Mouse (Mus musculus): ENCODE measurements around the gene Tmem131. TPM values are rescaled to one million over a fixed set of nuclear protein-coding genes. Genes with fewer than 3 reads are reported as not detected.

Tmem131 gene
- total and polyA plus RNA-seq, 2 experiments from 2014 or later, result 9.4 to 29.3 TPM

- Histone ChIP-seq H3K4me2 (ENCODE audit: low read depth) (no peak overlapping the region), H3K4me1 (ENCODE audit: insufficient read depth) (no peaks in the 10 kb centered on the region), H3K9me3 (ENCODE audit: low read length) (no peaks in the 10 kb centered on the region), H3K4me3 (ENCODE audit: low read depth, low read length) (no peak overlapping the region), H3K9ac (no peak overlapping the region), H3K27me3 (ENCODE audit: insufficient read depth, low read length) (no peaks in the 10 kb centered on the region), H3K36me3 (ENCODE audit: insufficient read depth) (peaks cover 18% of the 10 kb centered on the region; the same call in 1 of the 2 replicates), H3K27ac (ENCODE audit: low read depth, low read length) (no peak overlapping the region)
- no peak for DNase-seq
- no peak for TF ChIP-seq CTCF (IDR thresholded peaks at IDR 0.05; ENCODE audit: low read depth)
- WGBS, result 96% methylated on average over 2 of the region's 2 CpGs
- ATAC-seq, result no peak
These were observed 102.5 kb downstream of the Tmem131 start for GRCm38 (mm10) chr1:36840959-36841358.

DNA sequence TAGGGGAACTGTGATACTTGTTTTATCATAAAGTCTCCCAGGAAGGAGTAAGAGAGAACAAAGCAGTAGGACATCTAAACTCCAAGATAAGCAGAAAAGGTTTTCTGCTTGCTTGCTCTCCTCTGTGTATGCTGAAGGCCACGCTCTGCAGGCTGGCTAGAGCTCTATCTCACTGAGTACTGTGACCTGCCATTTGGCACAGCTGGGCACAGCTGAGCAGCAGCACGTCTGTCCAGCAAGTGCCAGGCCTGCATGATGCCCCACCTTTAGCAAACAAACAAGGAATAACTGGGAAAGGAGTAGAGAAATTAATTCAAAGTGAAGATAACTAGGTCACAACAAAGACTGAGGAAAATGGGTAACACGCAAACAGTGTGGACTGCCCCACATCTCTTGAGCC lies 103.6 kb downstream of the Tmem131 start:
- Histone ChIP-seq H3K4me3 (ENCODE audit: low read depth, low read length) (no peak overlapping the region), H3K36me3 (ENCODE audit: insufficient read depth) (peaks cover 18% of the 10 kb centered on the region; the same call in 1 of the 2 replicates), H3K4me2 (ENCODE audit: low read depth) (no peak overlapping the region), H3K9ac (no peak overlapping the region), H3K27ac (ENCODE audit: low read depth, low read length) (no peak overlapping the region), H3K4me1 (ENCODE audit: insufficient read depth) (no peaks in the 10 kb centered on the region), H3K9me3 (ENCODE audit: low read length) (no peaks in the 10 kb centered on the region), H3K27me3 (ENCODE audit: insufficient read depth, low read length) (no peaks in the 10 kb centered on the region)
- WGBS, result 91% methylated on average over 3 of the region's 3 CpGs
- TF ChIP-seq CTCF (IDR thresholded peaks at IDR 0.05; ENCODE audit: low read depth), result no peak
- no peak for ATAC-seq
- DNase-seq, result no peak

- no peaks in the 10 kb centered on the region for H3K4me1 ChIP-seq (ENCODE audit: insufficient read depth)
- H3K4me2 ChIP-seq (ENCODE audit: low read depth), result no peak overlapping the region
- no peaks in the 10 kb centered on the region for H3K27me3 ChIP-seq (ENCODE audit: insufficient read depth, low read length)
- H3K9ac ChIP-seq, result no peak overlapping the region
- no peak for TF ChIP-seq CTCF (IDR thresholded peaks at IDR 0.05; ENCODE audit: low read depth)
- DNase-seq (no peak), ATAC-seq (no peak)
- no peaks in the 10 kb centered on the region for H3K9me3 ChIP-seq (ENCODE audit: low read length)
- H3K4me3 ChIP-seq (ENCODE audit: low read depth, low read length), result no peak overlapping the region
- no peak overlapping the region for H3K27ac ChIP-seq (ENCODE audit: low read depth, low read length)
- 51% methylated on average over 12 of the region's 12 CpGs for WGBS
- H3K36me3 ChIP-seq (ENCODE audit: insufficient read depth), result peaks cover 38% of the 10 kb centered on the region
These were observed 107.1 kb downstream of the Tmem131 start for GRCm38 (mm10) chr1:36836274-36836954.

- Histone ChIP-seq H3K27ac (ENCODE audit: low read depth, low read length) (no peak overlapping the region), H3K4me2 (ENCODE audit: low read depth) (no peak overlapping the region), H3K9me3 (ENCODE audit: low read length) (no peaks in the 10 kb centered on the region), H3K9ac (no peak overlapping the region), H3K27me3 (ENCODE audit: insufficient read depth, low read length) (no peaks in the 10 kb centered on the region), H3K36me3 (ENCODE audit: insufficient read depth) (peaks cover 36% of the 10 kb centered on the region), H3K4me1 (ENCODE audit: insufficient read depth) (no peaks in the 10 kb centered on the region), H3K4me3 (ENCODE audit: low read depth, low read length) (no peak overlapping the region)
- DNase-seq (no peak), ATAC-seq (no peak)
- WGBS, result 96% methylated on average over 3 of the region's 3 CpGs
- no peak for TF ChIP-seq CTCF (IDR thresholded peaks at IDR 0.05; ENCODE audit: low read depth)
These were observed 107.9 kb downstream of the Tmem131 start for GRCm38 (mm10) chr1:36835593-36835992.

GRCm38 (mm10) chr1:36834090-36834489 lies 109.4 kb downstream of the Tmem131 start:
- Histone ChIP-seq H3K27me3 (ENCODE audit: insufficient read depth, low read length) (no peaks in the 10 kb centered on the region), H3K4me1 (ENCODE audit: insufficient read depth) (no peaks in the 10 kb centered on the region), H3K9ac (no peak overlapping the region), H3K9me3 (ENCODE audit: low read length) (no peaks in the 10 kb centered on the region), H3K36me3 (ENCODE audit: insufficient read depth) (peaks cover 30% of the 10 kb centered on the region; the same call in 1 of the 2 replicates), H3K4me3 (ENCODE audit: low read depth, low read length) (no peak overlapping the region), H3K27ac (ENCODE audit: low read depth, low read length) (no peak overlapping the region), H3K4me2 (ENCODE audit: low read depth) (no peak overlapping the region)
- no peak for TF ChIP-seq CTCF (IDR thresholded peaks at IDR 0.05; ENCODE audit: low read depth)
- DNase-seq (no peak), ATAC-seq (no peak)
- WGBS, result 91% methylated on average over 7 of the region's 7 CpGs

GRCm38 (mm10) chr1:36830913-36831866 lies 112.3 kb downstream of the Tmem131 start:
- WGBS, result 52% methylated on average over 14 of the region's 14 CpGs

DNA sequence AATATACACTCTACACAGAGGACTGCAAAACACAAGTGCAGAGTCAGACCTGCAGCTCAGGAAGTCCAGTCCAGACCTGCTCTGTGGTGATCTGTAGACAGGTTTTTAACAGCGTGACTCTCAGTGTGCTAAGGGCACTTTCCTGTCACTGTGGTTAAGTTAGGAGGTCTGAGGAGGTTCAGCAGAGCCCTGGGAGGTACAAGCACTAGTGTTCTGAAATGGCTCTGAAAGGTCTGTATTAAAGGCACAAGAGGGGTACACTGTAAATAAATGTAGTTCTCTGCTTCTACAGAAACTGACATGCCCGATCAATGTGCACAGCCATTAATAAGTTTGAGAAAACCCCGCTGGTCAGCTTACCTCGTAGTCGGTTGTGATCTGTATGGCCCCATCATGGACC lies 119.1 kb downstream of the Tmem131 start:
- no peaks in the 10 kb centered on the region for H3K9me3 ChIP-seq (ENCODE audit: low read length)
- H3K4me3 ChIP-seq (ENCODE audit: low read depth, low read length), result no peak overlapping the region
- H3K4me1 ChIP-seq (ENCODE audit: insufficient read depth), result no peaks in the 10 kb centered on the region
- ATAC-seq (no peak), DNase-seq (no peak)
- H3K4me2 ChIP-seq (ENCODE audit: low read depth), result no peak overlapping the region
- no peaks in the 10 kb centered on the region for H3K27me3 ChIP-seq (ENCODE audit: insufficient read depth, low read length)
- H3K9ac ChIP-seq, result no peak overlapping the region
- no peak overlapping the region for H3K27ac ChIP-seq (ENCODE audit: low read depth, low read length)
- no peak for TF ChIP-seq CTCF (IDR thresholded peaks at IDR 0.05; ENCODE audit: low read depth)
- peaks cover 57% of the 10 kb centered on the region for H3K36me3 ChIP-seq (ENCODE audit: insufficient read depth)
- WGBS, result 97% methylated on average over 5 of the region's 5 CpGs

More at GRCm38 (mm10) chr1:36830913-36831866, 112.3 kb downstream of the Tmem131 start:
- no peak overlapping the region for H3K4me2 ChIP-seq (ENCODE audit: low read depth)
- peak; percentile 48; the same call in 1 of the 2 replicates for ATAC-seq
- 0 out of 2 replicates have a peak overlapping the region, but pooled peaks have one; percentile 21 for H3K27ac ChIP-seq (ENCODE audit: low read depth, low read length)
- no peak overlapping the region for H3K4me3 ChIP-seq (ENCODE audit: low read depth, low read length)
- no peaks in the 10 kb centered on the region for H3K9me3 ChIP-seq (ENCODE audit: low read length)
- no peak for TF ChIP-seq CTCF (IDR thresholded peaks at IDR 0.05; ENCODE audit: low read depth)
- H3K9ac ChIP-seq, result no peak overlapping the region
- H3K4me1 ChIP-seq (ENCODE audit: insufficient read depth), result no peaks in the 10 kb centered on the region
- H3K36me3 ChIP-seq (ENCODE audit: insufficient read depth), result peaks cover 40% of the 10 kb centered on the region
- no peaks in the 10 kb centered on the region for H3K27me3 ChIP-seq (ENCODE audit: insufficient read depth, low read length)
- peak; percentile 16 for DNase-seq

All from forebrain, postnatal 0 days (tissue).